Mouse (Mus musculus) forebrain, embryonic 15.5 days (tissue): ENCODE data around the gene Dcp1a. TPM values are rescaled to one million over a fixed set of nuclear protein-coding genes. Genes with fewer than 3 reads are reported as not detected.

Source experiments
- ATAC-seq: fragments of 200-750 bp; cut with Nextera tagmentation; replicated peaks from 2 replicates; pipeline ENCODE4 v1.8.0; 2017; ENCODE audit warnings: mild to moderate bottlenecking, moderate TSS enrichment, moderate library complexity
- H3K27ac ChIP-seq: fragments of 300-500 bp; sonication (generic); replicated peaks from 2 replicates; pipeline ENCODE4 v1.5.1; 2015; ENCODE audit warnings: mild to moderate bottlenecking, inconsistent platforms
- H3K27me3 ChIP-seq: fragments of 300-500 bp; sonication (generic); 2 replicates; pipeline ENCODE4 v1.6.1; 2015; ENCODE audit warnings: inconsistent platforms
- H3K36me3 ChIP-seq: fragments of 300-500 bp; sonication (generic); 2 replicates; pipeline ENCODE4 v1.6.1; 2015; ENCODE audit warnings: mild to moderate bottlenecking, inconsistent platforms
- H3K4me1 ChIP-seq: fragments of 300-500 bp; sonication (generic); 2 replicates; pipeline ENCODE4 v1.6.1; 2015; ENCODE audit warnings: inconsistent platforms
- H3K4me2 ChIP-seq: fragments of 300-500 bp; sonication (generic); replicated peaks from 2 replicates; pipeline ENCODE4 v1.6.1; 2015; ENCODE audit warnings: mild to moderate bottlenecking, inconsistent platforms
- H3K4me3 ChIP-seq: fragments of 300-500 bp; sonication (generic); 2 replicates; pipeline ENCODE4 v1.5.1; 2015; ENCODE audit warnings: mild to moderate bottlenecking, inconsistent platforms
- H3K9ac ChIP-seq: fragments of 300-500 bp; sonication (generic); replicated peaks from 2 replicates; pipeline ENCODE4 v1.6.1; 2015; ENCODE audit warnings: mild to moderate bottlenecking, inconsistent platforms
- H3K9me3 ChIP-seq: fragments of 300-500 bp; sonication (generic); 2 replicates; pipeline ENCODE4 v1.6.1; 2016; ENCODE audit warnings: inconsistent platforms
- WGBS: fragments of 180-500 bp; shearing (Covaris S2); methylation state at CpG from one replicate; pipeline ENCODE4 v1.1.7; 2015; ENCODE audit warnings: mixed read lengths; 5-methylcytosine and 5-hydroxymethylcytosine counted together
- polyA plus RNA-seq: library from polyadenylated mRNA; unstranded; fragments of >200 nt; fragmentation: Nextera tagmentation; extraction: Ambion mirVana; gene quantifications from 2 replicates; pipeline ENCODE4 v1.2.1, GENCODE M21; 2015

Dcp1a gene
- polyA plus RNA-seq, 1 experiment from 2014 or later: 21.2 TPM

DNA sequence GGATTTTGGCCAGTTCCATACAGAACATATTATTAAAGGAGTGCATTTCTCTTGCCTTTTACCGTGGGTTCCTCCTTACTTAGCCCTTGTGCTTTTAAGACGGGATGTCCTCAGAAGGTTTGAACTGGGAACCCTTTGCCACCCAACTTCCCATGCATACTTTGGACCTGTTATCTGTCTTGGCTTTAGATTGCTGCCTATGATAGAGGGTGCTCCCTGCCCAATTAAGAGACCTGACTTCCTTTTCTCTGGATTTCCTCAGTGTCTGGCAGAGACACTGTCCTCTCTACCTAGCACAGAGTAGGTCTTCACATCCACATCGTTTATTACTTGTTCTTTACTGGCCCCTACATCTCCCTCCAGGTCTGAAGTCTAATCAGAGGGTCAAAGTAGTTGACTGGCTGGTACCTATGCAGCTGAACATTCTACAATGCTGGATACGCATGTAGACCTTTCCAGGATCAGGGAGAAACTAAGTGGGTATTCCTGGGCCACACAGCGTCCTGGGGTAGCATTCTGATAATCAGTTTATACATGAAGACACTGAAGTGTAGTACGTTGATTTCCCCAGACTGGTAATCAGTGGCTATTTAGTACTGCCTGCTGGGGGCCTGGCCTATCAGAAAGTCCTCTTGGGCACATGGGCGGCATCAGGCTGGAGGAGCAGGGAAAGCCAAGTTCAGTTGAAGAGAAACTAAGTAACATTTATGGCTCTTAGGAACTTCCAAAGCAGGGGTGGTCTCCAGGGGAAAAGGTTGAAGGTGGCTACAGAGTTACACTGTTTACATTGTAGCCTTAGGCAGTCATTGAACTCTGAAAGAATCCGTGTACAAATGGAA is 71.1 kb downstream of the Dcp1a start:
- no peaks in the 10 kb centered on the region for H3K9me3 ChIP-seq
- H3K4me1 ChIP-seq: peaks cover 29% of the 10 kb centered on the region
- H3K9ac ChIP-seq: peak overlapping the region; percentile 80
- no peaks in the 10 kb centered on the region for H3K27me3 ChIP-seq
- ATAC-seq: no peak
- peak overlapping the region; percentile 78 for H3K4me3 ChIP-seq
- H3K36me3 ChIP-seq: 0 out of 2 replicates have a peak, but pooled peaks cover 3% of the 10 kb centered on the region
- H3K4me2 ChIP-seq: peak overlapping the region; percentile 67
- peak overlapping the region; percentile 89 for H3K27ac ChIP-seq
- WGBS: 24% methylated on average over 8 of the region's 8 CpGs

DNA sequence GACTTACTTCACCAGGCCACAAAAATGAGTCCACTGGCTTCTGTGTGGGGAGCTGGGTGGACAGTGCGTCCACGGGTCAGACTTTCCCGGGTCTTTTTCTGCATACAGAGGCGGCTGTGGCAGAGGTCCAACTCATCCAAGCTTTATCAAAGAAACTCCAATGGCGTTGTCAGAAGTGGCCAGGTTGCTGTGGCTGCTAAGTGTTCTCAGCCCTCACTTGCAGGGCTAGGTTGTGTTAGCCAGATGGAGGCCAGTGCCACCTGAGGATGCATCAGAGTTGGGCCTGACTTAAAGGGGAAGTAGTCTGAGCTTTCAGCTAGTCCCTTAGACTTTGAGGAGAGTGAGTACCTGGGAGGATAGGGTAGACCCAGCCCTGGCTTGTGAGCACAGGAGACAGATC is 72.2 kb downstream of the Dcp1a start:
- H3K9me3 ChIP-seq: no peaks in the 10 kb centered on the region
- H3K27ac ChIP-seq: no peak overlapping the region
- peaks cover 29% of the 10 kb centered on the region for H3K4me1 ChIP-seq
- H3K4me2 ChIP-seq: peak overlapping the region; percentile 67
- 0 out of 2 replicates have a peak, but pooled peaks cover 3% of the 10 kb centered on the region for H3K36me3 ChIP-seq
- ATAC-seq: no peak
- H3K27me3 ChIP-seq: no peaks in the 10 kb centered on the region
- H3K9ac ChIP-seq: 0 out of 2 replicates have a peak overlapping the region, but pooled peaks have one; percentile 19
- WGBS: 35% methylated on average over 5 of the region's 5 CpGs
- H3K4me3 ChIP-seq: peak overlapping the region; percentile 78

DNA sequence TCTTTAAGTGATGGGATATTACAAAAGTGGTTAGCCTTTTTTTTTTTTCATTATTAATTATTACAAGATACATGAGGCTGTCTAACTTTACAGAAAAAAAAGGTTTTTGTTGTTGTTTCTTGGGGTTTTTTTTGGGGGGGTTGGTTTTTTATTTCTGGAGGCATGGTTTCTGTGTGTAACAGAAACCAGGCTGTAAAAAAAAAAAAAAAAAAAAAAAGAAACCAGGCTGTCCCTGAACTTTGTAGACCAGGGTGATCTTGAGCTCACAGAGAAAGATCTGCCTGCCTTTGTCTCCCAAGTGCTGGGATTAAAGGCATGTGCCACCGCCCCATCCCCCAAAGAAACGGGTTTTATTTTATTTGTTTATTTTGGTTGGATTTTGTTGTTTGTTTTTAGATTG is 72.6 kb downstream of the Dcp1a start:
- WGBS: 94% methylated on average over 2 of the region's 2 CpGs
- peaks cover 29% of the 10 kb centered on the region for H3K4me1 ChIP-seq
- H3K27ac ChIP-seq: no peak overlapping the region

GRCm38 (mm10) chr14:30553185-30553584 is 73.8 kb downstream of the Dcp1a start:
- Histone ChIP-seq H3K9ac (no peak overlapping the region), H3K4me1 (peaks cover 25% of the 10 kb centered on the region), H3K27ac (no peak overlapping the region), H3K9me3 (no peaks in the 10 kb centered on the region), H3K27me3 (no peaks in the 10 kb centered on the region), H3K4me3 (no peak overlapping the region), H3K4me2 (no peak overlapping the region), H3K36me3 (0 out of 2 replicates have a peak, but pooled peaks cover 3% of the 10 kb centered on the region)
- 75% methylated on average over 4 of the region's 4 CpGs for WGBS
- no peak for ATAC-seq

More for the DNA sequence above, 72.6 kb downstream of the Dcp1a start:
- no peak overlapping the region for H3K9ac ChIP-seq
- H3K36me3 ChIP-seq: 0 out of 2 replicates have a peak, but pooled peaks cover 3% of the 10 kb centered on the region
- ATAC-seq: no peak
- no peak overlapping the region for H3K4me3 ChIP-seq
- H3K27me3 ChIP-seq: no peaks in the 10 kb centered on the region
- no peak overlapping the region; the same call in 1 of the 2 replicates for H3K4me2 ChIP-seq
- no peaks in the 10 kb centered on the region for H3K9me3 ChIP-seq

DNA sequence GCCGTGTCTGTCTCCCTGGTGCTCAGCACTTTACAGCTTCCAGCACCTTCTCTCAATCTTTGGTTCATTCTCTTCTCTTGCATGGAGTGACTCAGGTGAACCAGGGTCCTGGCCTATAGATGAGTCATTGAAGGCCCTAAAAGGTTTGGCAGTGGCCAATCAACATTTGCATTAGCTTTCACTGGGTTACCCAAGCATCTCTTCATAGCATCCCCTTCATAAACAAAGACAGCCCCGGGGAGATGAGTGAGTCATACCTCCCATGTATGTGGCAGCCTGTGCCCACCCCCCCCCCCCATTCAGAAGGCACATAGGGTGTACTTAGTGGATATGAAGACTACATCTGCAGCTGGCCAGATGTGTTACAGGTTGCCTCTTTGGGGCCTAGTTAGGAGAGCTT is 77.3 kb downstream of the Dcp1a start:
- Histone ChIP-seq H3K36me3 (peaks cover 30% of the 10 kb centered on the region), H3K27ac (no peak overlapping the region), H3K4me1 (peaks cover 14% of the 10 kb centered on the region), H3K9ac (no peak overlapping the region), H3K4me3 (no peak overlapping the region), H3K9me3 (no peaks in the 10 kb centered on the region), H3K27me3 (no peaks in the 10 kb centered on the region), H3K4me2 (no peak overlapping the region)
- 89% methylated on average over 2 of the region's 2 CpGs for WGBS
- ATAC-seq: no peak

GRCm38 (mm10) chr14:30557730-30558129 is 78.4 kb downstream of the Dcp1a start:
- no peak overlapping the region for H3K4me2 ChIP-seq
- H3K36me3 ChIP-seq: peaks cover 33% of the 10 kb centered on the region
- WGBS: 75% methylated on average over 9 of the region's 9 CpGs

GRCm38 (mm10) chr14:30559321-30559850 is 80.1 kb downstream of the Dcp1a start:
- H3K27me3 ChIP-seq: no peaks in the 10 kb centered on the region
- no peak overlapping the region for H3K4me2 ChIP-seq
- ATAC-seq: no peak
- H3K36me3 ChIP-seq: peaks cover 33% of the 10 kb centered on the region
- WGBS: 77% methylated on average over 17 of the region's 17 CpGs
- no peak overlapping the region for H3K27ac ChIP-seq
- peaks cover 13% of the 10 kb centered on the region for H3K4me1 ChIP-seq
- no peak overlapping the region for H3K4me3 ChIP-seq
- H3K9me3 ChIP-seq: no peaks in the 10 kb centered on the region
- H3K9ac ChIP-seq: no peak overlapping the region

More at GRCm38 (mm10) chr14:30557730-30558129, 78.4 kb downstream of the Dcp1a start:
- ATAC-seq: no peak
- Histone ChIP-seq H3K4me1 (peaks cover 16% of the 10 kb centered on the region), H3K27me3 (no peaks in the 10 kb centered on the region), H3K4me3 (no peak overlapping the region), H3K27ac (no peak overlapping the region), H3K9ac (no peak overlapping the region), H3K9me3 (no peaks in the 10 kb centered on the region)

- H3K4me1 ChIP-seq: peaks cover 13% of the 10 kb centered on the region
- H3K27ac ChIP-seq: peak overlapping the region; percentile 57
- H3K9me3 ChIP-seq: no peaks in the 10 kb centered on the region
- H3K27me3 ChIP-seq: no peaks in the 10 kb centered on the region
- ATAC-seq: peak; percentile 15; the same call in 1 of the 2 replicates
- 86% methylated on average over 13 of the region's 13 CpGs for WGBS
- H3K4me2 ChIP-seq: no peak overlapping the region
- H3K9ac ChIP-seq: no peak overlapping the region
- H3K4me3 ChIP-seq: no peak overlapping the region
- peaks cover 44% of the 10 kb centered on the region for H3K36me3 ChIP-seq
These were observed 81.6 kb downstream of the Dcp1a start for GRCm38 (mm10) chr14:30560803-30561389.

GRCm38 (mm10) chr14:30561470-30562187 is 82.3 kb downstream of the Dcp1a start:
- no peaks in the 10 kb centered on the region for H3K27me3 ChIP-seq
- 32% methylated on average over 14 of the region's 14 CpGs for WGBS
- ATAC-seq: peak; percentile 70
- H3K4me1 ChIP-seq: peaks cover 13% of the 10 kb centered on the region
- H3K4me2 ChIP-seq: no peak overlapping the region
- H3K9ac ChIP-seq: no peak overlapping the region
- H3K9me3 ChIP-seq: no peaks in the 10 kb centered on the region
- peak overlapping the region; percentile 57 for H3K27ac ChIP-seq
- H3K4me3 ChIP-seq: no peak overlapping the region
- H3K36me3 ChIP-seq: peaks cover 51% of the 10 kb centered on the region

GRCm38 (mm10) chr14:30562343-30562742 is 83.0 kb downstream of the Dcp1a start:
- no peak overlapping the region for H3K4me2 ChIP-seq

GRCm38 (mm10) chr14:30564451-30564850 is 85.1 kb downstream of the Dcp1a start:
- H3K4me3 ChIP-seq: no peak overlapping the region
- H3K27me3 ChIP-seq: no peaks in the 10 kb centered on the region
- H3K9me3 ChIP-seq: no peaks in the 10 kb centered on the region
- H3K4me2 ChIP-seq: no peak overlapping the region
- H3K9ac ChIP-seq: no peak overlapping the region
- no peak for ATAC-seq
- H3K4me1 ChIP-seq: peaks cover 13% of the 10 kb centered on the region
- H3K36me3 ChIP-seq: peaks cover 70% of the 10 kb centered on the region
- 94% methylated on average over 2 of the region's 2 CpGs for WGBS
- H3K27ac ChIP-seq: no peak overlapping the region

More at GRCm38 (mm10) chr14:30562343-30562742, 83.0 kb downstream of the Dcp1a start:
- no peaks in the 10 kb centered on the region for H3K27me3 ChIP-seq
- H3K27ac ChIP-seq: no peak overlapping the region
- H3K4me3 ChIP-seq: no peak overlapping the region
- no peak for ATAC-seq
- no peak overlapping the region for H3K9ac ChIP-seq
- H3K36me3 ChIP-seq: peaks cover 59% of the 10 kb centered on the region
- H3K9me3 ChIP-seq: no peaks in the 10 kb centered on the region
- H3K4me1 ChIP-seq: peaks cover 13% of the 10 kb centered on the region
